Mouse (Mus musculus): ENCODE results near the gene Pcx.

Pcx gene

DNA sequence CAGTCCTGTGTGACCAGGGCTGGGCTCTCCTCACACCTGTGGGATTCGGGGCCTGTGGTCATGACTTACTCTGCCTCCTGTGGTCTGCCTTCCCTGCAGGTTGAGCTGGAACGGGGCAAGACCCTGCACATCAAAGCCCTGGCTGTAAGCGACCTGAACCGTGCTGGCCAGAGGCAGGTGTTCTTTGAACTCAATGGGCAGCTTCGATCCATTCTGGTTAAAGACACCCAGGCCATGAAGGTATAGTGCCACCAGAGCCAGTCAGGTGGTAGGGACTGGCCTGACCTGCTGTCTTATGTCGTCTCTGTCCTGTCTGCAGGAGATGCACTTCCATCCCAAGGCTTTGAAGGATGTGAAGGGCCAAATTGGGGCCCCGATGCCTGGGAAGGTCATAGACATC, 110.4 kb downstream of the Pcx start:
- DNase-seq (ENCODE audit: low spot score): peak; percentile 43

DNA sequence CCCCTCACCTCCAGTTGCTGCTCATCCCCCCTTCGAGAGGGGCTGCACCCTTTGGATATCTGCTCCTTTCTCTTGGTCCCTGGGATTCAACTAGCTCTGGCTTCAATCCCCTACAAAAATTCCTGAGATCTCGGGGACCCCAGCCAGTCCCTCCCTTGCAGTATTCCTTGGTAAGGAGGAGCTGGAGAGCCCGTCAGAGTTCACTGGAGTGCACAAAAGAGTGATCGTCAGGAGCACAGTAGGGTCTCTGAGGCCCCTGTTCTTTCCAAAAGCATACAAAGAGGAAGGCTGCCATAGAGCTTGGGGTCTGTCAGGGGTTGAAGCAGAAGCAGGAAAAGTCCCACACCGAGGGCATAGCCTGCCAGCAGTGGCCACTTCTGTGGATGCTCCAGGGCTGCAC, 112.5 kb downstream of the Pcx start:
- peak; percentile 34 for DNase-seq (ENCODE audit: low spot score)

DNA sequence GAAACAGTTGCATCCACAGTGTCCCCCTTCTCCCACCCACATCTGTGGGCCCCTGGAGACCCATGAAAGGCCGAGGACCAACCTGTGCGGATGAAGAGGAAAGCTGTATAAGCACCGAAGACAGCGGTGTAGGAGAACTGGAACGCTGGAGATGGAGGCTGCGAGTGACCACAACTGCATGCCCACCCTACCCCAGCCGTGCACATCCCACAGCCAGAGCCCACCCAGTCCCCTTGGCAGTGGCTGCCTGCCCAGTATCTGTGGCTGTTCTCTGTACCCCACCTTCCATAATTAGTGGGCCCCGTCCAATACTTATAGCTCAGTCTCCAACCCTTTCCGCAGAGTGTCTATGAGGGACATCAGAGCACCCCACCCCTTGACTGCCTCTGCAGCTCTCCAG, 113.1 kb downstream of the Pcx start:
- DNase-seq (ENCODE audit: low spot score): peak; percentile 40

DNA sequence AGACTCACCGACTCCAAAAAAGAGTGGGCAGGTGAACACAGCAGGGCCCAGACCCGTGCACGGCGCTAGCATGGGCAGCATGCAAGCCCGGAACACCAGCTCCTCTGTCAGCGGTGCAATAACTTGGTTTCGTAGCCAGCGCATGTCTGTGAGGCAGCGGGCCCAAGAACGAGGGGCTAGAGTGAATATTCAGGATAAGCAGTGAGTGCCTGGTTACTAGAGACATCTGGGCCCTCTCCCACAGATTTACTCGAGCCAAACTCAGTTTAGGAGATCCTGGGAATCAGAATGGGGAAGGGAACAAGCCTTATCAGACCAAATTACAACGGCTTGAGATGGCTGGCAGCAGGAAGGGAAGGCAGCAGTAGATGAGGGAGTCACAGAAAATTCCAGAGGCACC, 113.7 kb downstream of the Pcx start:
- peak; percentile 40 for DNase-seq (ENCODE audit: low spot score)

- no peak for DNase-seq (ENCODE audit: low spot score)
Observed at GRCm38 (mm10) chr19:4624406-4625178, 114.3 kb downstream of the Pcx start.

DNA sequence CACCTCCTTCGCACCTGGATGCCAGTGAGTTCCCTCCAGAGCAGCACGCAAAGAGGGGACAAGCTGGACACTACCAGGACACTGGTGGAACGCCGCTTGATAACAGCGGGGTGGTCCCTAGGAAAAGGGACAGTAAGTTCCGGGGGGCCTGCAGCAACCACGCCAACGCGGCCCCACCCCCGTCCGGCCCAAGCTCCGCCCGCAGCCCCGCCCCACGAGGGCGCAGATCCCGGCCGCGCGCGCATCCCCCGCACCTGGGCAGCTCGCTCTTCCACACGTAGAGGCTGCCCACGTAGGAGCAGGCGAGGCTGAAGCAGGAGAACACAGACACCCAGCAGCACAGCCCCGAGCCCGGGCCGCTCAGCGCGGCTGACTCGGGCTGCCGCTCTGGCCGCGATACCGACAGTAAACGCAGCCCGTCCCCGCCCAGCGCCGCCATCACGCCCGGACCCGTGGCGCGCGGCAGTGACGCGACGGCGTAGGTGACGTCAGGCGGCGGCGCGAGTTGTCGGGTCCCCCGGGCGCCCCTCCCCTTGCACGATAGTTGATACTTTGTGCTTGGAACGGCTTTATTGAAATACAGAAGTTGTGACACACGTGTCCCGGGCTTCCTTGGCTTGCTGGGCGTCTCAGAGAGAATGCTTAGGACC, 115.0 kb downstream of the Pcx start, which contains the start of gene Rce1:
Rce1 (minus strand) TSS at position 463 of the 650 bp plus-strand sequence.
- DNase-seq (ENCODE audit: low spot score): peak; percentile 96

DNA sequence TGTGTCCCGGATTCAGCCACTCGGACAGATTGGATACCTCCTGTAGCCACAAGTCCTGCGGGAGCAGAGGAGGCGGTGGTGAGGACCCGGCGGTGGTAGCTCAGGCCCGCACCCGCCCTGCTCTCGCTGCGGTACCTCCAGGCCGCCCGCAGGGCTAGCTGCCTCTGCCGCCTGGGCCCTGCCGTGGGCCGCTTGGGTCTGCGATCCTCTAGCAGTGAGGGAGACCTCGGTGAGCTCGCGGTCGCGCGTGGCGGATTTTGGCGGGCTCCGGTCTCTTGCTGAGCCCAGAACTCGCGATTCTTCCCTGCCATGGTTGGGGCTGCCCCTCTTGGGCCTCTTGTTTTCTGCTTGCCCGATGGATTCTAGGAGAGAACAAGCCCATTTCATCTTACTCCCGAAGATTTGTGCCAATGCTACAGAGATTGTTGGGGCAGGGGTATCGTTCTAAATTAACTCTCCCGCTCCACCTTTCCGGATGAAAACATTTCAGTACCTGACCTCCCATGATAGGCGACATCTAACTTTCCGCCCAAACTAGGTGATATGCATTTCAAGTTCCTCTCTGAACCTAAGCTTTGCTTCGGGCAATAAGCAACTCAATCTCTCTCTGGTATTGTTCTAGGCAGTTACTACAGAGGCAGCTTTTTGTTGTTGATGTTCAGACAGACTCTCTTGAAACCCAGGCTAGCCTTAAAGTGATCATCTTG, 115.7 kb downstream of the Pcx start:
- peak; percentile 71 for DNase-seq (ENCODE audit: low spot score)

- peak; percentile 82 for DNase-seq (ENCODE audit: low spot score)
Observed at GRCm38 (mm10) chr19:4628819-4629218, 118.5 kb downstream of the Pcx start.

DNA sequence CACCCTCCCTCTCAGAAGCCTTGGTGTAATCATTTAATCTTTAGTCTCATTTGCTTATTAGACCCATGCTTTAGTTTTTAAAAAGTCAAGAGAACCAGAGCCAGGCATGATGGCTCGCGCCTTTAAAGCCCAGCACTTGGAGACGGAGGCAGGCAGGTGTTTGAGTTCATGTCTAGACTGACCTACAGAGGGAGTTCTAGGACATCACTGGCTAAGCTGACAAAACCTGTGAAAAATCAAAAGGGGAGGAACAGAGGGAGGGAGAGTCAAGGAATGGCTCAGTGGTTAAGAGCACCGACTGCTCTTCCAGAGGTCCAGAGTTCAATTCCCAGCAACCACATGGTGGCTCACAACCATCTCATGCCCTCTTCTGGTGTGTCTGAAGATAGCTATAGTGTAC, 125.7 kb downstream of the Pcx start:
- DNase-seq (ENCODE audit: low spot score): no peak

GRCm38 (mm10) chr19:4644271-4644670, 134.0 kb downstream of the Pcx start:
- DNase-seq (ENCODE audit: low spot score): peak; percentile 50

DNA sequence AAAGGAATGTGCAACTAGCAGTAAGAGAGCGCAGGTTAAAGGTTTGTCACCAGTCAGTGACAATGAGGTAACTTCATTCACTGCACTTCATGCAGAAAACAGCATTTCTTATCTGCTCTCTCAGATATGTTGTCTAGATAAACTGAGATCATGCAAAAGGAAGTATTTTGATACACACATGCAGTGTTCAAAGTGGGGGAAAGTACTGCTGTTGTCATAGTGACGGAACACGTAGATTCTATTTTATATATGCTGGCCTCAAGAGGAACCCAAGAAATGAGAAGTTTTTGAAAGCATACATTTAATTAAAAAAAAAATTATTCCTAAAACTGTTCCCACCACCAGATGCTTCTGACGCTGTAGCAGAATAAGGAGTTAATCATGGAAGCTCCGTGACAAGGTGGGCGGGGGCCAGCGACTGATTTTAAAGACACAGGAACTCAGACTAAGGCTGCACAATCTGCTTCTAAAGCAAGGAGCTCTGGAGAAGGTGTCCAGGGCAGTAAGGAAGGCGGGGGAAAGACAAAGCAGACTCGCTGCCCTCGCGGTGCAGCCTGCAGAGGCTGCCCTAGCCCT, 136.7 kb downstream of the Pcx start:
- no peak for DNase-seq (ENCODE audit: low spot score)

- DNase-seq (ENCODE audit: low spot score): no peak
Observed at GRCm38 (mm10) chr19:4658156-4658555, 147.9 kb downstream of the Pcx start.

GRCm38 (mm10) chr19:4666815-4667214, 156.5 kb downstream of the Pcx start:
- DNase-seq (ENCODE audit: low spot score): no peak

GRCm38 (mm10) chr19:4670776-4671175, 160.5 kb downstream of the Pcx start:
- no peak for DNase-seq (ENCODE audit: low spot score)
